Mouse (Mus musculus): Measurements from ENCODE around the gene Olfr341.

Gene Olfr341

DNA sequence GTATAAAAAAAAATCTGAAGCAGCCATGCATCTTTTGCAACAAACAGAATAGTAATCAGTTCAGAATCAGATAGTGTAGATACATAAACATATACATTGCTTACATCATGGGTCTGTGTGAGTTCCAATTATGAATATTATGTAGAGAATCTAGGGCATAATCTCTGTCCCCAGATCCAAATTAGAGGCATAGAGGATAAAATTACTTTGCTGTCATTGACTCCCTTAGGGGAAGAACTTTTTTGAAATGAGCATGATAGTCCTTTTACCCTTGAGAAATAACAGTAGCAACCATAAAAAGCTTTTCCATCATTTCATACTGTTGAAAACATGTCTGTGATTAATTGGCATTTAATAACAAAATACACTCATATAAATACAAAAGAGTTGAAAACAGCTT lies at the start of gene Olfr341:
TSS of gene Olfr341 (minus strand) at position 101 of the 400 bp plus-strand sequence.
- DNase-seq (ENCODE audit: low spot score in 2 of 2): no peak

DNA sequence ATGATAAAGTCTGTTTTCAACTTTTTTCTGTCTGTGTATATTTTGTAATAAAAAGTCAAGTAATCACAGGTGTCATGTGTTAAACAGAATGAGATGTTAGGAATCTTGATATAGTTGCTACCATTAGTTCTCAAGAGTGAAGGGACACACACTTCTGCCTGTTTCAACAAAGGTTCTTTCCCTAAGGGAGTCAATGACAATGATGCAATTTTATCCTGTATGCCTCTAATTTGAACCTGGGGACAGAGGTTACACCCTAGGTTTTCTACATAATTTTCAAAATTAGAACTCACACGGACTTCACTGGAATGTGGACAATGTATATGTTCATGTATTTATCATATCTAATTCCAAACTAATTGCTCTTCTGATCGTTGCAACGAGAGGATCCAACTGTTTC lies 42.4 kb upstream of the Olfr341 start, which contains the start of gene Olfr342:
TSS of gene Olfr342 (plus strand) at position 301 of the 400 bp plus-strand sequence.
- no peak for DNase-seq (ENCODE audit: low spot score in 2 of 2)

DNA sequence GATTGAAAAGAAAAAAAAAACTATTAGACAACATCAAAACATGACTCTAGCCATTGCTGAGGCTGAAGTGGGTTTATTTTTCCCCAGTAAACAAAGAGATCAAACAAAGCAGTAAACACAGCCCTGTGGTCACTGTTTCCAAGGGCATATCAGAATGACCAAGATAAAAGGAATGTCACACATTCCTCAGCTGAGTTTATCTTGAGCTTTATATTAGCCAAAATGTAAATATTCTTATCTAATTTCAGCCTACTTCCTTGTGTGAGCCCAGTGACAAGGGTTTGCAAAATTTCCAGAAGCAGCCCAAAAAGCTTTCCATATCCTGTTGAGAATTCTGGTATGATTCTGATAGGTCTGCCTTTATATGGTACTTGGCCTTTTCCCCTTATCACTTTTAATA lies 8.6 kb downstream of the Olfr341 start:
- no peak for DNase-seq (ENCODE audit: low spot score in 2 of 2)

DNA sequence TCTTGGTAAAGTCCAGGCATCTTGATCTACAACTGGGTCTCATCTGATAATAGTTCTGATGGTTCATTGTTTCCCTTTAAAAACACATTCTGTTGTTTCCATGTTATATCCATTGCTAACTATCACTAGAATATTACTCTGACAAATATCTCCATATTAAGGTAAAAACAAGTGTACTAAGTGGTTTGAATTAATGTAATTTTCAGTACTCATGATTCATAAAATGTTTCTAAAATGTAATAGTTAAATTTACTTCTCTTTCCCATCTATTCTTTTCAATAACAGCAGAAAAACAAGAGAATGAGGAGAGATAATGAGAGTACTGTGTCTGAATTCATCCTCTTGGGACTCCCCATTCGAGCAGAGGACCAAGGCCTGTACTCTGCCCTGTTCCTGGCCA lies 30.0 kb downstream of the Olfr341 start, which contains the start of gene Olfr340:
TSS of gene Olfr340 (plus strand) at position 301 of the 400 bp plus-strand sequence.
- no peak for DNase-seq (ENCODE audit: low spot score in 2 of 2)
